15 mouse cellular contexts compared by ENCODE assay signal in the genomic region with DNA sequence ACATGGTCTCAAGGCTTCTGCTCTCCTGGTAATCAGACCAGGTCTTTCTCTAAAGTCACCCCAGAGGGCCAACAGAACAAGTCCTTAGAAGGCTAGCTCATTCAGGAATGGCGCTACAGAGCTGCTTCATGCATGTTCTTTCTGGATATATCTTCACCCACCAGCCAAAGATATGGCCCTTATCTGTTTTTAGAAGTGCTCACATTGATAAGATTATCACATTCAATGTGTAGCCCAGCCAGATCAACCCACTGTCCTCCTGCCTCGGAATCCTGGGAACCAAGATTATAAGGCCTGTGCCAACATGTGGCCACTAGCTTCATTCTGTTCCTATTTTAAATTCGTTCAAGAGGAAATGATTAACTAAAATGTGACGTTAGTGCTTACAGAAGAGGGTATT. TPM values are rescaled to one million over a fixed set of nuclear protein-coding genes. Genes with fewer than 3 reads are reported as not detected.
"Had no signal": no experiment of that assay in that cellular context is flagged by ENCODE, and none has a peak within 500 bp of the region (broad histone marks: within the 10 kb centered on the region; RNA-seq: fewer than 3 reads in every experiment).

No protein-coding gene starts in this region.

- H3K4me2 ChIP-seq: limb, embryonic 15.5 days; midbrain, embryonic 15.5 days; neural tube, embryonic 12.5 days had no signal

- H3K36me3 ChIP-seq: limb, embryonic 15.5 days; midbrain, embryonic 15.5 days; neural tube, embryonic 12.5 days had no signal

- H3K9ac ChIP-seq: limb, embryonic 15.5 days; midbrain, embryonic 15.5 days; neural tube, embryonic 12.5 days had no signal

- H3K9me3 ChIP-seq: limb, embryonic 15.5 days; midbrain, embryonic 15.5 days; neural tube, embryonic 12.5 days had no signal

- H3K27ac ChIP-seq: hindbrain, postnatal 0 days; kidney, postnatal 0 days; limb, embryonic 15.5 days; midbrain, embryonic 15.5 days; neural tube, embryonic 12.5 days had no signal

- DNase-seq: kidney, adult 11 months; layer of hippocampus, postnatal 36 days; lung, adult 18-20 months; right cerebral cortex, postnatal 4 days; spleen, adult 18-20 months; thymus, adult 18-20 months; thymus, postnatal 14 days had no signal

- H3K27me3 ChIP-seq: limb, embryonic 15.5 days; midbrain, embryonic 15.5 days; neural tube, embryonic 12.5 days had no signal

- H3K4me3 ChIP-seq: limb, embryonic 15.5 days; midbrain, embryonic 15.5 days; neural tube, embryonic 12.5 days had no signal

- ATAC-seq: hindbrain, postnatal 0 days; midbrain, embryonic 15.5 days had no signal

RNA-seq across cellular contexts. Expression of a gene that starts 11.9 kb away (rescaled TPM):
- total RNA-seq: layer of hippocampus, postnatal 36 days; left cerebral cortex, postnatal 25 days; monocyte, adult 5-6 weeks; neutrophil, adult 5-6 weeks had no signal

RNA-seq across cellular contexts. Expression of a gene that starts 57.1 kb away (rescaled TPM):
- total RNA-seq: monocyte, adult 5-6 weeks; neutrophil, adult 5-6 weeks had no signal
- polyA plus RNA-seq: limb, embryonic 15.5 days had no signal
